Mouse (Mus musculus) ES-Bruce4 (cell line): ENCODE measurements at regions not wholly inside any gene's neighbourhood (a gene's known extent, or its start where the extent isn't known, plus 50 kb on each side); places are given as distances from the start of the nearest gene placed in this dataset.

ENCODE experiments used
- CTCF ChIP-seq: IDR thresholded peaks from one replicate; pipeline ENCODE4 v1.8.1; 2011; ENCODE audit warnings: low read depth, low read length
- EP300 ChIP-seq: IDR thresholded peaks from 2 replicates; pipeline ENCODE4 v1.6.1; 2011; ENCODE audit warnings: low read depth, low read length; ENCODE audit not compliant: insufficient read depth
- POLR2A ChIP-seq: IDR thresholded peaks from one replicate; pipeline ENCODE4 v1.8.1; 2011; ENCODE audit warnings: low read length; ENCODE audit not compliant: insufficient read depth

GRCm38 (mm10) chr5:45072529-45072928, 273.0 kb upstream of the Ldb2 start:
- no peak for TF ChIP-seq POLR2A
- no peak for TF ChIP-seq CTCF
- no peak for TF ChIP-seq EP300
